Mouse (Mus musculus) heart, embryonic 16.5 days (tissue): ENCODE measurements around the gene Mcam. TPM values are rescaled to one million over a fixed set of nuclear protein-coding genes. Genes with fewer than 3 reads are reported as not detected.
A peak's percentile ranks its signal among the peaks of the same experiment; 100 is the strongest.

Experiments
- ATAC-seq: fragments of 200-750 bp; cut with Nextera tagmentation; replicated peaks from 2 replicates; pipeline ENCODE4 v1.8.0; 2017; ENCODE audit warnings: moderate number of reproducible peaks; ENCODE audit not compliant: insufficient read depth, low FRiP score; ENCODE audit errors: extremely low read depth
- H3K27ac ChIP-seq: fragments of 300-500 bp; sonication (generic); 2 replicates; pipeline ENCODE4 v1.5.1; 2014; ENCODE audit warnings: mild to moderate bottlenecking, low read length, control low read depth, moderate library complexity
- H3K27me3 ChIP-seq: fragments of 300-500 bp; sonication (generic); 2 replicates; pipeline ENCODE4 v1.6.1; 2014; ENCODE audit warnings: low read length, mixed read lengths; ENCODE audit not compliant: control insufficient read depth, insufficient read depth
- H3K36me3 ChIP-seq: fragments of 300-500 bp; sonication (generic); 2 replicates; pipeline ENCODE4 v1.6.1; 2014; ENCODE audit not compliant: control insufficient read depth, insufficient read depth
- H3K4me1 ChIP-seq: fragments of 300-500 bp; sonication (generic); 2 replicates; pipeline ENCODE4 v1.6.1; 2014; ENCODE audit warnings: low read length, mixed read lengths; ENCODE audit not compliant: control insufficient read depth, insufficient read depth
- H3K4me2 ChIP-seq: fragments of 300-500 bp; sonication (generic); 2 replicates; pipeline ENCODE4 v1.6.1; 2014; ENCODE audit warnings: low read depth, mild to moderate bottlenecking, control low read depth, low read length
- H3K4me3 ChIP-seq: fragments of 300-500 bp; sonication (generic); 2 replicates; pipeline ENCODE4 v1.5.1; 2014; ENCODE audit warnings: mild to moderate bottlenecking, control low read depth, low read length
- H3K9ac ChIP-seq: fragments of 300-500 bp; sonication (generic); 2 replicates; pipeline ENCODE4 v1.6.1; 2014; ENCODE audit warnings: low read length, control low read depth
- H3K9me3 ChIP-seq: fragments of 300-500 bp; sonication (generic); replicated peaks from 2 replicates; pipeline ENCODE4 v1.6.1; 2016; ENCODE audit warnings: low read length; ENCODE audit not compliant: control insufficient read depth
- WGBS: fragments of 180-500 bp; shearing (Covaris S2); extraction: QIAGEN DNeasy Blood & Tissue Kit; methylation state at CpG from one replicate; pipeline ENCODE4 v1.1.7; 2014; 5-methylcytosine and 5-hydroxymethylcytosine counted together
- polyA plus RNA-seq: library from polyadenylated mRNA; unstranded; fragments of >200 nt; fragmentation: Nextera tagmentation; extraction: Ambion mirVana; gene quantifications from 2 replicates; pipeline ENCODE4 v1.2.1, GENCODE M21; 2015

Mcam gene
- 104 and 111 TPM in 2 replicates for polyA plus RNA-seq

GRCm38 (mm10) chr9:44134101-44134850 is at the start of gene Mcam:
TSS of gene Mcam (plus strand) at chr9:44134469.
- Histone ChIP-seq H3K27me3 (no peaks in the 10 kb centered on the region), H3K36me3 (peaks cover 21% of the 10 kb centered on the region), H3K9ac (peak within 1 kb of the TSS; percentile 93), H3K9me3 (no peaks in the 10 kb centered on the region), H3K4me1 (peaks cover 50% of the 10 kb centered on the region), H3K27ac (peak within 1 kb of the TSS; percentile 95), H3K4me2 (peak within 1 kb of the TSS; percentile 71), H3K4me3 (peak within 1 kb of the TSS; percentile 84)
- under 1% methylated on average over 50 of the region's 55 CpGs for WGBS
- ATAC-seq, result peak; percentile 49

- ATAC-seq, result peak; percentile 68
- H3K4me3 ChIP-seq, result peak overlapping the region; percentile 77
- WGBS, result under 1% methylated on average over 54 of the region's 62 CpGs
- peak overlapping the region; percentile 91 for H3K9ac ChIP-seq
- H3K36me3 ChIP-seq, result no peaks in the 10 kb centered on the region
- no peaks in the 10 kb centered on the region for H3K27me3 ChIP-seq
- H3K4me1 ChIP-seq, result peaks cover 58% of the 10 kb centered on the region
- H3K4me2 ChIP-seq, result peak overlapping the region; percentile 95
- H3K27ac ChIP-seq, result peak overlapping the region; percentile 98
- no peaks in the 10 kb centered on the region for H3K9me3 ChIP-seq
Measured at GRCm38 (mm10) chr9:44084659-44085229, 49.5 kb upstream of the Mcam start.

GRCm38 (mm10) chr9:44085276-44085675 is 49.0 kb upstream of the Mcam start:
- 6% methylated on average over 10 of the region's 10 CpGs for WGBS
- peaks cover 4% of the 10 kb centered on the region; the same call in 1 of the 2 replicates for H3K36me3 ChIP-seq
- peak overlapping the region; percentile 77 for H3K4me3 ChIP-seq
- no peak for ATAC-seq
- H3K4me2 ChIP-seq, result peak overlapping the region; percentile 95
- no peaks in the 10 kb centered on the region for H3K9me3 ChIP-seq
- peak overlapping the region; percentile 98 for H3K27ac ChIP-seq
- H3K27me3 ChIP-seq, result no peaks in the 10 kb centered on the region
- H3K9ac ChIP-seq, result peak overlapping the region; percentile 91
- peaks cover 56% of the 10 kb centered on the region for H3K4me1 ChIP-seq

GRCm38 (mm10) chr9:44085741-44086665 is 48.3 kb upstream of the Mcam start:
- Histone ChIP-seq H3K4me1 (peaks cover 49% of the 10 kb centered on the region), H3K4me3 (peak overlapping the region; percentile 77), H3K9ac (peak overlapping the region; percentile 91), H3K9me3 (no peaks in the 10 kb centered on the region), H3K27me3 (no peaks in the 10 kb centered on the region), H3K4me2 (peak overlapping the region; percentile 95), H3K36me3 (peaks cover 8% of the 10 kb centered on the region), H3K27ac (peak overlapping the region; percentile 98)
- WGBS, result 41% methylated on average over 15 of the region's 15 CpGs
- no peak for ATAC-seq

- Histone ChIP-seq H3K9ac (peak overlapping the region; percentile 91), H3K36me3 (peaks cover 16% of the 10 kb centered on the region), H3K27me3 (no peaks in the 10 kb centered on the region), H3K4me2 (peak overlapping the region; percentile 95), H3K4me1 (peaks cover 46% of the 10 kb centered on the region), H3K4me3 (peak overlapping the region; percentile 77), H3K9me3 (no peaks in the 10 kb centered on the region), H3K27ac (peak overlapping the region; percentile 98)
- WGBS, result 36% methylated on average over 10 of the region's 10 CpGs
- ATAC-seq, result no peak
Measured at GRCm38 (mm10) chr9:44086960-44087359, 47.3 kb upstream of the Mcam start.

GRCm38 (mm10) chr9:44087761-44088455 is 46.4 kb upstream of the Mcam start:
- peaks cover 42% of the 10 kb centered on the region for H3K4me1 ChIP-seq
- peak overlapping the region; percentile 77 for H3K4me3 ChIP-seq
- H3K9me3 ChIP-seq, result no peaks in the 10 kb centered on the region
- no peaks in the 10 kb centered on the region for H3K27me3 ChIP-seq
- peak overlapping the region; percentile 95 for H3K4me2 ChIP-seq
- peaks cover 21% of the 10 kb centered on the region for H3K36me3 ChIP-seq
- ATAC-seq, result peak; percentile 79
- H3K9ac ChIP-seq, result peak overlapping the region; percentile 91
- peak overlapping the region; percentile 98 for H3K27ac ChIP-seq
- WGBS, result 8% methylated on average over 15 of the region's 15 CpGs

- no peak for ATAC-seq
- Histone ChIP-seq H3K27ac (peak overlapping the region; percentile 98), H3K27me3 (no peaks in the 10 kb centered on the region), H3K4me1 (peaks cover 31% of the 10 kb centered on the region), H3K4me2 (peak overlapping the region; percentile 95), H3K4me3 (no peak overlapping the region; the same call in 1 of the 2 replicates), H3K36me3 (peaks cover 27% of the 10 kb centered on the region), H3K9me3 (no peaks in the 10 kb centered on the region), H3K9ac (peak overlapping the region; percentile 75)
- 29% methylated on average over 12 of the region's 12 CpGs for WGBS
Measured at GRCm38 (mm10) chr9:44088877-44089608, 45.2 kb upstream of the Mcam start.
